Mouse (Mus musculus): ENCODE measurements at regions not wholly inside any gene's neighbourhood (a gene's known extent, or its start where the extent isn't known, plus 50 kb on each side); places are given as distances from the start of the nearest gene placed in this dataset.

DNA sequence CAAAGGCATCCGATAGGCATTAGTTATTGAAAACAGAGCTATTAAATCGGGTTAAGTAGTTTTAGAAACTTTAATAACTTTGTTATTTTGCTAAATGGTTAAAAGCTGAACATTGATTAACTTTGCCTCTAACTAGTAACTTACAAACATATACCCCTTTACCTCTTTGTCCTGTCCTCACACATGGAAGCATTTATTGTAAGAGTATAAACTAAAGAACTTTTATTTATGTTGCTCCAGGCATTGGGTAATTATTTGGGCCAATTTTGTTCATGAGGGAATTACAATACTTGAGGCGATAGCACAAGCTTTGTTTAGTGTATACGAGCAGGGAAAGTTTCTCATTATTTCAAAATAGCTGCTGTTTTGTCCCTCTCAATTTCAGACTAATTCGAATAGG is 328.4 kb upstream of the Gm9008 start:
- no peak for DNase-seq

DNA sequence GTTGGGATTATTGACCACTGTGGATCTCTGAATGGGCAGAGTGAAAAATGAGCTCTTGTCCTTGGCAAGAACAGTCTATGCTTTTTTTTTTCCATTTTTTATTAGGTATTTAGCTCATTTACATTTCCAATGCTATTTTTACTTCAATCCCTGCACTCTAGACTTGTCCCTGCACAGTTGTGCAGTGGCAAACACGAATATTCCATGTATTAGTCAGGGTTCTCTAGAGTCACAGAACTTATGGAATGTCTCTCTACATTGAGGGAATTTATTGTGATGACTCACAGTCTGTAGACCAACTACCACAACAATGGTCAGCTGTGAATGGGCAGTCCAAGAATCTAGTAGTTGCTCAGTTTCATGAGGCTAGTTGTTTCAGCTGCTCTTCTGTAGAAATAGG is 305.4 kb upstream of the Gm9008 start:
- no peak for DNase-seq

DNA sequence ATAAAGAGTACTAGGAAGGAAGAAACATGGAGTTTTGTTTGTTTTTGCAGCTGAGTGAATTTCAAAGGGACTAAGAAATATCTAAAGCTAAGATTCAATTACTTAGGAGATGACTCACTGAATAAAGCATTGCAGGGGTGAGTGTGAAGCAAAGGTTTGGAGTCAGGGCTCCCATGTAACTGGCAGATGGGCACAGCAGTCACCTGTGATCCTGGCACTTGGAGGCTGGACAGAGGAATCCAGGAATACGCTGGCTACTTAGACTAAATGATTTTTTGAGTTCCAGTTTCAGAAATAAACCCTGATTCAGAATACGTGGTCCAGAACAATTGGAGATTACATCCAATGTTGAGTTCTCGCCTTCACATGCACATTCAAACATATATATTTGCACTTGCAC is 282.6 kb upstream of the Gm9008 start:
- DNase-seq: no peak

DNA sequence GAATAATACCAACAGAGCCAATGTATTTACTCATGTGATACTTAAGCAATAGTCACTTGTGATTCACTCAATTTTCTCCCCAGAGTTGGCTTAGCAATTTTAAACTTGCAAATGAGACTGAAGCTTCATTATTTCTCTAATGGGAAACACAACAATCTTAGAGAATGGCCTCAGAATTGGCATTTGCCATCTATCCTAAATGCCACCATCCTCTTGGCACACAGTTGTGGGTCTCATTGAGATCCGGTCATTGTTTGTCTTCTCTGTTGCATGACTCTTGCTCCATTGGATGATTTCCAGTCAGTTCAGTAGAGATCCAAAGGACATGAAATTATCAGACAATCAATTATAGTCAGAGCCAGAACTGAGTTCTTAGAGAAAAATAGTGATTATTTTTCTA is 280.6 kb upstream of the Gm9008 start:
- no peak for DNase-seq

DNA sequence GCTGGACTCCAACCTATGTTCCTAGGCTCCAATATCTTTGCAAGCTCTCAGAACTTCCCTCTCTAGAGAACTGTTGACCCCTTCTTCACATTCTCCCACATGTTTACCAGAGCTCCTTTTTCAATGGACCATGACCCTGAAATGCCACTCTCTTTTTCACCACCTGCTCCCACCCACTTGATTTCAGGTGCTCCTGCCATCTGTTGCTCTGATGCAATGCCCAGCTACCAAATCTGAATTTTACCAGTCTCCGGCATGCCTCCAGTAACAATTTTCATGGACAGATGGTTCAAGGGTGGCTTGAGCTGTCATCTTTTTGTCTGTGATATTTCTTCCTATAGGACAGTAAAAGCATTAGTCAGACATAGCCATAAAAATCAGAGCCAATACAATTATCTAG is 279.5 kb upstream of the Gm9008 start:
- DNase-seq: no peak

DNA sequence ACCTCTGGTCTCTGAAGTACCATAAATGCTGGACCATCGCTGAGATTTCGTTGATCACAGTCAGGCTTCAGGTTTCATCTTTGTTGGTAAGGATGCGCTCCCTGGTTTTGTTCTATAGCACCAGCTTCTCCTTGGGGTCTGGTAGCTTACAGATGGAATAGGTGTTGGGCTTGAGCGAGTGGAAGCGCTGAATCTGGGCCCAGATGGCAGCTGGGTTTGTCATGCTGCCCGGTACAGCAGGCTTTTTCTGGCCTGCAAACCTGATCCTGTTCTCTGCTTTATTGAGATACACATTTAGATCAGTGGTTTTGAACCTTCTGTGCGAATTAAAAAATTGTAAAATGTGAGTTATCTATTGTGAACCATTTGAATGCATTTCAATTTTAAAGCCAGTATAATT is 266.3 kb upstream of the Gm9008 start:
- DNase-seq: no peak

DNA sequence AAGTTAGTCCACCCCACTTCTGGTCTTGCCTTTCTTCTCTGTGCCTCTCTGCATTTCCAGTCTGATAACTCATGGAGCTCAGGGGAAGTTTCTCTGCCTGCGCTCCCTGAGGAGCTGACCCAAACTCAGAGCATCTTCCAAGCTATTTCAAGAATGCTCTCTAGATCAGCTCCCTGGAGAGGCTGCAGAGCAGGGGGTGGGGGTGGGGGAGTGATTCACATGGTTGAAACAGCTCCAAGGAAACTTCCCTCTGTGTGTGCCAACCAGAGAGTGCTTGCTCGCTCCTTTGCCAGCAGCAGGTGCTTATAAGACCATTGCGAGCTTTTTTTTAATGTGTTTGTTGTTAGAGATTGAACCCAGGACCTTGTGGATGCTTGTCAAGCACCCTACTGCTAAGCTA is 257.3 kb upstream of the Gm9008 start:
- peak in 1 of 2 experiments; percentile 2 for DNase-seq

All from kidney, postnatal 25 days (tissue).